Comparison of ENCODE assay signal across 26 mouse cellular contexts in the genomic region with DNA sequence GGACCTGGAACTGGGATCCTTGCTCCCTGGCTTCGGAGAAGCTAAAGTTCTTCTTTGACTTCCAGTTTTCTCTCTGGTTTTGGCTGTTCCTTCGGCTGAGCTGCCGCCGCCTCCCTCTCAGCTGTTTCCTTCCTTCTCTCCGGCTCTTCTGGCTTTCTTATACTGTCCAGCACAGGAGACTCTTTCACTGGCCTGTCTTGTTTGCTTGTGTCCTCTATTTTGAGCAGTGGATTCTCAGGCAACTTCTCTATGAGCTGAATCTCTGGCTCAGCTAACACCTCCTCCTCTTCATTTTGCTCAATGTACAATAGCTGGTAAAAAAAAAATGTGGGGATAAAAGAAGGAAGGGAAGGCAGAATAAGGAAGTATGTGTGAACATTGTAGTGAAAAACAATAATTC. TPM values are rescaled to one million over a fixed set of nuclear protein-coding genes. Genes with fewer than 3 reads are reported as not detected.
"Had no signal": no experiment of that assay in that cellular context is flagged by ENCODE, and none has a peak within 500 bp of the region (broad histone marks: within the 10 kb centered on the region; RNA-seq: fewer than 3 reads in every experiment).

No protein-coding gene starts in this region.

- DNase-seq: kidney, adult 11 months; kidney, adult 8-10 months; kidney, postnatal 10 days; kidney, postnatal 36 days; layer of hippocampus, postnatal 36 days; liver, postnatal 0 days; lung, embryonic 14.5 days; thymus, postnatal 25 days had no signal

RNA-seq across cellular contexts. Expression of a gene that starts 7.6 kb away (rescaled TPM):
- total RNA-seq: layer of hippocampus, adult 8-10 months; layer of hippocampus, postnatal 10 days; layer of hippocampus, postnatal 36 days; left cerebral cortex, adult 8-10 months; left cerebral cortex, postnatal 36 days; megakaryocyte, adult 5-6 weeks had no signal
- polyA plus RNA-seq: limb, embryonic 12.5 days; limb, embryonic 15.5 days; liver, embryonic 11.5 days; liver, embryonic 14.5 days; liver, postnatal 0 days; lung, embryonic 14.5 days; lung, postnatal 0 days; macrophage; midbrain, embryonic 12.5 days; midbrain, embryonic 15.5 days; neural tube, embryonic 12.5 days; neural tube, embryonic 15.5 days; stomach, embryonic 14.5 days; stomach, postnatal 0 days had no signal

RNA-seq across cellular contexts. Expression of a gene that starts 27.6 kb away (rescaled TPM):
- total RNA-seq: layer of hippocampus, postnatal 10 days; layer of hippocampus, postnatal 36 days; left cerebral cortex, postnatal 36 days; megakaryocyte, adult 5-6 weeks had no signal
- polyA plus RNA-seq: limb, embryonic 12.5 days; limb, embryonic 15.5 days; liver, embryonic 11.5 days; liver, embryonic 14.5 days; liver, postnatal 0 days; lung, embryonic 14.5 days; macrophage; midbrain, embryonic 12.5 days; midbrain, embryonic 15.5 days; neural tube, embryonic 12.5 days; neural tube, embryonic 15.5 days; stomach, embryonic 14.5 days had no signal

RNA-seq across cellular contexts. Expression of a gene that starts 32.6 kb away (rescaled TPM):
- total RNA-seq: megakaryocyte, adult 5-6 weeks had no signal
- polyA plus RNA-seq: limb, embryonic 12.5 days; limb, embryonic 15.5 days; liver, embryonic 11.5 days; macrophage; midbrain, embryonic 12.5 days; midbrain, embryonic 15.5 days; neural tube, embryonic 12.5 days; stomach, embryonic 14.5 days; thymus, postnatal 0 days had no signal

RNA-seq across cellular contexts. Expression of a gene that starts 36.6 kb away (rescaled TPM):
- total RNA-seq: layer of hippocampus, postnatal 10 days; layer of hippocampus, postnatal 36 days; left cerebral cortex, postnatal 36 days; megakaryocyte, adult 5-6 weeks had no signal
- polyA plus RNA-seq: limb, embryonic 12.5 days; limb, embryonic 15.5 days; liver, embryonic 11.5 days; liver, embryonic 14.5 days; lung, postnatal 0 days; macrophage; midbrain, embryonic 12.5 days; midbrain, embryonic 15.5 days; stomach, embryonic 14.5 days; stomach, postnatal 0 days; thymus, postnatal 0 days had no signal
